Mouse (Mus musculus) activated CD4-positive, CD25-positive, alpha-beta regulatory T cell (primary cell): ENCODE measurements around the gene Hvcn1. TPM values are rescaled to one million over a fixed set of nuclear protein-coding genes. Genes with fewer than 3 reads are reported as not detected.

Experiments used
- polyA plus RNA-seq, 2 experiments: library from polyadenylated mRNA; unstranded; fragments of 100-300 nt; shearing (Covaris generic); gene quantifications; one replicate each; pipeline ENCODE4 v1.2.1; 2017

The Hvcn1 gene
- polyA plus RNA-seq: 100 to 1,000 TPM in 1 of 2 experiments, 10 to 100 TPM in 1; 81.3 to 100 TPM

DNA sequence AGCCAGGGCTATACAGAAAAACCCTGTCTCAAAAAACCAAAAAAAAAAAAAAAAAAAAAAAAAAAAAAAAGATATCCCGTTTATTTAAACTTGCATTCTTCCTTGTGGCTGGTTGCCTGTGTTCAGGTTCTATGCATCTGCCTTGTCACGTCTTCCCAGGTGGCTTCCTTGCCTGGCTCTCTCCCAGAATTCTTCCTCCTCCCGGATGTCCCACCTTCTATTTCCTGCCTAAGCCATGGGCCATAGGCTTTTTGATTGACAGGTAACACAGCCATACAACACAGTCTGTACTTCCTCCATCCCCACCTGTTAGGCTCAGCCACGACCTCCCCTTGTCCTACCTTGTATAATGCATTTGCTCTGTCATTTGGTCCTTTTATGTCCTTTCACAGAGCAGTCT lies at the start of gene Hvcn1:
Gene Hvcn1, plus strand, starts transcription at position 330 of the 400 bp plus-strand sequence.

DNA sequence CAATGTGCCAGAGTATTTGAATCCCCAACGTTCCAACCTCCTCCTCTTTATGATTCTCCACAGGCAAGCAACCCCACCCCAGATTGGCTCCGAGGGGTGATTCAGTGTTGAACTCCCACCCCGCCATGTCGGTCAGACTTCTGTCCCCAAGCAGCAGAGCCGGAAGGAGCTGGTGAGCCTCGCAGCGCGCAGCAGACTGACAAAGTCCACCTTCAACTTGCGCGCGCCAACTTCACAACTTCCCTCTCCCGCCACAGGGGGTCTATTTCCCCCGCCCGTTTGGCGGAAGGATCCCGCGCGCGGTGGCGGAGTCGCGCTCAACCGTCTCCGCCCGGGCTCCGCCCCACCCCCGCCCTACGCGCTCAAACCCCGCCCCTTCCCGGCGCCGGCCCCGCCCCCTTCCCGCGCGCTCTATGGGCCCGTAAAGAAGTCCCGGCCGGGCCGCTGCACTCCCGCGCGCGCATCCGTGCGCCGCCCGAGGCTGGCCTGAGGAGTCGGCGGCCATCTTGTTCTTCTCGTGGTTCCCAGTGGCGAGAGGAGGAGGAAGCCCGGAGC lies 48.7 kb upstream of the Hvcn1 start, which contains the start of gene Ppp1cc:
Gene Ppp1cc, plus strand, starts transcription at position 452 of the 555 bp plus-strand sequence.

DNA sequence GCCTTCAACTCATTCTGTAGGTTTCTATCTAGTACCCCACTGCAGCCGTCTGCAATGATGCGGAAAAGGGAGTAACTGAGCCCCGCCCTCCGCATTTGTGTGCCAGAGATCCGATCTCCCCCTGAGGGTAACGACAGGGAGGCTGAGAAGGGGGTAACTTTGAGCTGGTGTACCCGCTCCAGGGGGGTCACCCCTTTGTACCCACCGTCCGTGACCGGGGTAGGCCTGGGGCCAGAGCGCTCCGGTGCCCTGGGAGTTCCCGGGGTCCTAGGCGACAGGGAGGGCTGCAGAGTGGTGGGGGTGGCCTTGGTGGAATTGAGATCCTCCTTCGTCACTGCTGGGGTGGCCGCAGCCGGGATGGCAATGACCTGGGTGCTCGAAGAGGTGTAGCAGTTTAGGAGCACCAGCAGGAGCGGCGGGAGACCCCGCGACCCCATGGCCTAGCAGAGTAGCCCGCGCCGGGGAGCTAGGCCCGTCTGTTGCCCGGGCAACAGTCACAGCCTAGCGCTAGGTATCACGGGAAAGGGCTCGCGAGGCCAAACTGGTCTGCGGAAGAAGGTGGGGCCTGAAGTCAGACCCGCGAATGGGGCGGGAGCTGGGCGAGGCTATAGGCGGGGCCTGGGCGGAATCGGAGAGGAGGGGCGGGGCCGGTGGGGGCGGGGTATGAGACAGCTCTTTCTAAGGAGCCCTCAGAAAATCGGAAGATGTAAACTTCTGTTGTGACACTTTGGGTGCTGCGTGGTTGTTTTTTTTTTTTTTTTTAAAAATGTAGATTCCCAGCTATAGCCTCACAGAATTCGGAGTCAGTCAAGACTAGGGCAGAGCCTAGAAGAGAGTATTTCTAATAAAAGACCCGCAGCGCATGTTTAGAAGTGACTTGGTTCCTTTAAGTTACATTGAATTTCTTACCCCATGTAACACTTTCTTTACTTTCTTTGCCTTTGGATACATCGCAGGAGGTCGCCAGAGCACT lies 57.6 kb downstream of the Hvcn1 start, which contains the start of gene Tctn1:
Gene Tctn1, minus strand, starts transcription at position 528 of the 973 bp plus-strand sequence.

DNA sequence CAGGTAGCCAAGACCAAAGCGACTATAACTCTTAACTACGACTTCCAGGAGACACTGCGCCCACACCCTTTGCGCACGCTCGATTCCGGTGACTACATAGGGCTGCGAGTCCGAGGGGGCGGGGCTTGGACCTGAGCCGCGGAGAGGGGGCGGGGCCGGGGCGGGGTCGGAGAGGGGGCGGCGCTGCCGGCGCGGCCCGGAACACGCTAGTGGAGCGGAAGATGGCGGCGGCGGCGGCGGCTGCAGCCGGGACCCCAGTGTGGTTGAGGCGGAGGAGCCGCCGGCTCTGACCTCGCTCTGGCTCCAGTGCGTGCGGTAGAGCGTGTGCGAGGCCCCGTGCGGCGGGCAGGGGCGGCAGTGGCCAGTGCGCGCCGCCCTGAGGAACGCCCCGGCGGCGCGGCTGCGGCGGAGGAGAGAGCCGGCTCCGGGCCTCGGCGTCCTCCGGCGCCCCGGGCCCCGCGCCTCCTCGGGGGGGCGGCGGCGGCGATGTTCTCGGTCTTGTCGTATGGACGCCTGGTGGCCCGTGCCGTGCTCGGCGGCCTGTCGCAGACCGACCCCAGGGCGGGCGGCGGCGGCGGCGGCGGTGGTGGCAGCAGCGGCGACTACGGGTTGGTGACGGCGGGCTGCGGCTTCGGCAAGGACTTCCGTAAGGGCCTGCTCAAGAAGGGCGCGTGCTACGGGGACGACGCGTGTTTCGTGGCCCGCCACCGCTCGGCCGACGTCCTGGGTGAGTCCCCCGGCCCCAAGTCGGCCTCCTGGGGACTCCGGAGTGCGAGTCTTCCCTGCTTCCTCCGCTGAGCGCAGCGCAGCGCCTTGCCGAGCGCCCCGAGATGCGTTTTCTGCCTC lies 77.8 kb downstream of the Hvcn1 start, which contains the start of gene Pptc7:
Gene Pptc7, plus strand, starts transcription at position 183 of the 846 bp plus-strand sequence.

Other genes with a start within 250 kb of the Hvcn1 start
- under 1 TPM; 0.10 to 0.34 TPM for gene Cux2, start 156.7 kb upstream of the Hvcn1 start, polyA plus RNA-seq
- not detected for gene Myl2, start 105.9 kb upstream of the Hvcn1 start, polyA plus RNA-seq
- under 1 TPM; 0.49 to 0.56 TPM for gene Ccdc63, start 66.0 kb upstream of the Hvcn1 start, polyA plus RNA-seq
- 100 to 1,000 TPM; 380 to 415 TPM for gene Ppp1cc, start 48.5 kb upstream of the Hvcn1 start, polyA plus RNA-seq
- gene Tctn1, start 57.7 kb downstream of the Hvcn1 start, polyA plus RNA-seq: 1 to 10 TPM in 1 of 2 experiments, under 1 TPM in 1; 0.75 to 2.0 TPM
- gene Pptc7, start 77.6 kb downstream of the Hvcn1 start, polyA plus RNA-seq: 10 to 100 TPM; 39.2 to 64.9 TPM
- gene Rad9b, start 147.4 kb downstream of the Hvcn1 start, polyA plus RNA-seq: 1 to 10 TPM; 3.2 to 7.6 TPM
- gene Vps29, start 147.6 kb downstream of the Hvcn1 start, polyA plus RNA-seq: 100 to 1,000 TPM; 156 to 173 TPM
- gene Gpn3, start 165.1 kb downstream of the Hvcn1 start, polyA plus RNA-seq: 10 to 100 TPM; 55.7 to 82.3 TPM
- gene Fam216a, start 165.6 kb downstream of the Hvcn1 start, polyA plus RNA-seq: 10 to 100 TPM; 26.3 to 29.5 TPM
- gene Arpc3, start 185.1 kb downstream of the Hvcn1 start, polyA plus RNA-seq: 100 to 1,000 TPM; 563 to 659 TPM
- 10 to 100 TPM; 29.9 to 32.8 TPM for gene Anapc7, start 214.9 kb downstream of the Hvcn1 start, polyA plus RNA-seq